Mouse (Mus musculus) heart, postnatal 25 days (tissue): ENCODE measurements around the gene Retreg1. TPM values are rescaled to one million over a fixed set of nuclear protein-coding genes. Genes with fewer than 3 reads are reported as not detected.

Source experiments
- DNase-seq: peaks from one replicate; pipeline ENCODE4 v3.0.0; 2022; ENCODE audit warnings: low spot score
- intact Hi-C: fragments of 180-260 bp; cut with DNase I; formaldehyde crosslinking; loops from one replicate; pipeline ENCODE4 v1.15.1; 2025
- total RNA-seq, 2 experiments: library from RNA; stranded (reverse); gene quantifications; 2 replicates each; pipeline ENCODE4 v1.2.3; 2021

Gene Retreg1
- total RNA-seq, 2 experiments from 2014 or later = 206 to 227 TPM

GRCm38 (mm10) chr15:25826531-25826961 lies 16.4 kb upstream of the Retreg1 start:
- no peak for DNase-seq
- intact Hi-C loops = no loop called here

DNA sequence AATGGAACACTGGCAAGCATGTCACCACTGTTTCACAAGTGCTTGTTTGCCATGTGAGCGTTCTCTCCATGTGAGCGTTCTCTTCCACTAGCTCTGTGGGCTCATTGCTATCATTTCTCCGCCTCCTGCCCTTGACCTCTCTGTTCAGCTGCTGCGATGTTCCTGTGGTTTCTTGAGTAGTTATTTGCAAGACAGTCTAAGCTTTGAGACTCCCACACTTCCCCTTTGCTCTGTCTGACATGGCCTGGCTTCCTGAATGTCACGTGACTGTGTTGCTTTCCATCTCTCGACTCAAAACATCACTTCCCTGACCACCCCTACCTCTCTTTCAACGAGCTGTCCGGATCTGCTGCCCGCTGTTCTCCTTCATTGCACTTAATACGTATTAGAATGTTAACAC lies 14.5 kb upstream of the Retreg1 start:
- no peak for DNase-seq

DNA sequence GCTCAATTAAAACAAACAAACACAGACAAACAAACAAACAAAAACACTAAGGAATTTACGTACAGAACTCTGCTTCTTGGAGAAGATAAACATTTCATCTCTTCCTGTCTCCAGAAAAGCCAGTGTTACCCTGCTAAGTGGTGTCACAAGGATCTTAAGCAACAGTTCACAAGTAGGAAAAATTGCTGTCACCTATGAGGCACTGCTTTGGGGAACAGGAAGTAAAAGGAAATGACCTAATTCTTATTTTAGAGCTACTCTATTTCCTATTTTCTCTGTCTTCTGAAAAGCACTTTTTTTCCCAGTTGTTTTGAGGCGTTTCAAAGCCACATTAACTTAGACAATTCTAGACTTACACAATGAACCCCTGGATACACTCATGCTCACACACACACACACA lies 12.6 kb upstream of the Retreg1 start:
- intact Hi-C loops = no loop called here
- DNase-seq = no peak

More for the DNA sequence above, 14.5 kb upstream of the Retreg1 start:
- intact Hi-C loops = no loop called here

DNA sequence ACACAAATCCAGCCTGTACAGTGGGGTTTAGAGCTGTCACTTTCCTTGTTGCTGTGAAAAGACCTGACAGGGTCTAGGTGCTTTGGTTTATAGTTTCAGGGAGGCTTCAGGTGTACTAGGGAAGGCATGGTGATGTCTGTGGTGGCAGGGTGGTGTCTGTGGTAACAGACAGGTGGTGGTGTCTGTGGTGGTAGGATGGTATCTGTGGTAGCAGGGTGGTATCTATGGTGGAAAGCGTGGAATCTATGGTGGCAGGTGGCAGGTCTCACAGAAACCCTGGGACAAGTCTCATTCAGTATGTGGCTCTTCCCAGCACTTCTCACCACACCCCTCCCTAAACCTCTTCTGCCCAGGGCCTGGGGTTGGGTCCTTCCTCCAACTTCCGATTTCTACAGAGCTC lies 8.7 kb upstream of the Retreg1 start:
- intact Hi-C loops = no loop called here
- no peak for DNase-seq

GRCm38 (mm10) chr15:25834920-25835674 lies 7.9 kb upstream of the Retreg1 start:
- DNase-seq = no peak
- intact Hi-C loops = no loop called here

DNA sequence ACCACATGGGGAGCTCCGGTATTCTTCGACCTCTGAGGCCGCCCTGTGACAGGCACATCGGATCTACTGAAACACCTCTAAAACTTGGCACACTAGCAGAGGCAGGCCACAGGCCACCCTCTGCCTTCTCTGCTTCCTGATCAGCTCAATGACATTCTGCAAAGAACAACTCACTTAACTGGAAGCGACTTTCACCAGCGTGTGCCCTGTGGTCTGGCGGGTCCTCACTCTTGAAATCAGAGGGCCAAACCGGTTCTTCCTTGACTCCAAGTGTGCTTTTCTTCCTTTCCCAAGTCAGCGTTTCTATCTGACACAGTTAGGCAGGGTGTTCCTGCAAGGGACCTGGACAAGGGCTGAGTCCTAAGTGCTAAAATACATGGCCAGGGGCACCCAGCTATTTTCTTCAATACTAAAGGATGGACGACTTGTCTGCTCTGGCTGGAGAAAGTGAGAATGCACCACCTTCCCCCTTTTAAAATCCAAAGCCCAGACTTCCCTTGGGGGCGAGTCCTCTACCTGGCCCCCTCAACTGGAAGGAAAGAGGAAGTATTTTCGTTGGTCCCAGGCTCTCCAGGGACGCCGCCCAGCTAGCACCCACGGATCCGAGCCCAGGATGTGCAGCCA lies 406 bp upstream of the Retreg1 start:
- intact Hi-C loops = no loop called here
- no peak for DNase-seq

GRCm38 (mm10) chr15:25844013-25844570 lies 1.1 kb downstream of the Retreg1 start:
- intact Hi-C loops = no loop called here

GRCm38 (mm10) chr15:25844771-25845170 lies 1.8 kb downstream of the Retreg1 start:
- DNase-seq = no peak
- intact Hi-C loops = no loop called here

More at GRCm38 (mm10) chr15:25844013-25844570, 1.1 kb downstream of the Retreg1 start:
- DNase-seq = no peak

GRCm38 (mm10) chr15:25847576-25848168 lies 4.7 kb downstream of the Retreg1 start:
- no peak for DNase-seq
- intact Hi-C loops = no loop called here

DNA sequence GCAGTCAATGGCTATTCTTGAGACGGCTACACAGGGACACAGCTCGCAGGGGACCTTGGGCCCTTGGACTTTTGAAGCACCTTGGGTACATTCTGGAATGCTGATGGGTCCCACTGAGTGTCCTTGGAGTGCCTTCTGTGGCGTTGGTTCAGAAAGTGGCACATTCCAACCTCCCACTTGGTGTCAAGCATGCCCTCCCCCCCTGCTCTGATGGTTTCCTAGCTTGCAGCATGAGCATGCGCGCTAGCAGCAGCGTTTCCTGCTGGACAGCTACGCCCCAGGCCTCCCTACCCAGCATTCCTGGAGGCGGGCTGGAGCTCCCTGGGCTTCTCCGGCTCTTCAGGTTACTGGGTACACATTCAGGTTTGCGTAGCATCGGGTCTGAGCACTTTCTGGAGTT lies 7.6 kb downstream of the Retreg1 start:
- DNase-seq = no peak
- intact Hi-C loops = no loop called here

GRCm38 (mm10) chr15:25854270-25854904 lies 11.4 kb downstream of the Retreg1 start:
- intact Hi-C loops = no loop called here
- no peak for DNase-seq

DNA sequence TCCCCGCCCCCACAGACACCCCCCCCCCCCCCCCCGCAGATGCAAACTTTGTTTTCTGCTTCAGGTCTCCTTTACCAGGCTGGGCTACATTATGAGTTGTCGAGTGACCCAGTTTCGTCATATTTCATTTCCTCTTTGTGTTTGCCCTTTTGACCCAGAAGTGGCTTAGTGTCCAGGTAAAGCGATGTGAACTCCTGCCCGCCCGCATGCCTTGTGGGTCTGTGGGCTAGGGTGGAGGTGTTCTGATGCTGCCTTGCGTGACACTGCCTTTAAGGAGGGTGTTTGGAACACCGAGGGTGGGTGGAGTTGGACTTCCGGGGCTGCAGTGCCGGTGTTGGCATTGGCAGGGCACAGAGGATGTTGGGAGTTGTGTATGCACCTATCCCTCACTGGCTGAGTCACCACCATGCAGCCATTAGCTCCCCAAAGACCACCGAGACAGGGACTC lies 15.7 kb downstream of the Retreg1 start:
- intact Hi-C loops = no loop called here
- DNase-seq = no peak

GRCm38 (mm10) chr15:25859469-25859868 lies 16.5 kb downstream of the Retreg1 start:
- no peak for DNase-seq
- intact Hi-C loops = no loop called here

- intact Hi-C loops = no loop called here
- DNase-seq = no peak
Observed at GRCm38 (mm10) chr15:25861900-25862299, 18.9 kb downstream of the Retreg1 start.

GRCm38 (mm10) chr15:25865605-25866004 lies 22.6 kb downstream of the Retreg1 start:
- intact Hi-C loops = no loop called here

GRCm38 (mm10) chr15:25866106-25866505 lies 23.1 kb downstream of the Retreg1 start:
- no peak for DNase-seq
- intact Hi-C loops = no loop called here

More at GRCm38 (mm10) chr15:25865605-25866004, 22.6 kb downstream of the Retreg1 start:
- no peak for DNase-seq

DNA sequence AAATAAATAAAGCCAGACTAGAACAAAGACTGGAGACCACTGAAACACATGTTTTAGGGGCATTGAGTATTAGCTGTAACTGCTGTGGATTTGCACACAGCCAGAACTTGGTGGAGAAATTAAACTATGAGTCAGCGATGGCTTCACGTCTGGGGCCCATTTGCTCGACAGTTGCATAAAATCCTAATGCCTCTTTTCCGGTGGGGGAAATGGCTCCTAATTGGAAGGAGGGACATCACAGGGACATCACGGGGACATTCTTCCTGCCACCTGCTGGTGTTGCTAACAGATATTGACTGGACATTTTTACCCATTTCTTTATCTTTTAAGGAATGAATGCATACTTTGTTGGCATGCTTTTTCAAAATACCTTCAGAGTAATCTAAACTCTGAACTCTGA lies 26.1 kb downstream of the Retreg1 start:
- DNase-seq = no peak
- intact Hi-C loops = no loop called here

DNA sequence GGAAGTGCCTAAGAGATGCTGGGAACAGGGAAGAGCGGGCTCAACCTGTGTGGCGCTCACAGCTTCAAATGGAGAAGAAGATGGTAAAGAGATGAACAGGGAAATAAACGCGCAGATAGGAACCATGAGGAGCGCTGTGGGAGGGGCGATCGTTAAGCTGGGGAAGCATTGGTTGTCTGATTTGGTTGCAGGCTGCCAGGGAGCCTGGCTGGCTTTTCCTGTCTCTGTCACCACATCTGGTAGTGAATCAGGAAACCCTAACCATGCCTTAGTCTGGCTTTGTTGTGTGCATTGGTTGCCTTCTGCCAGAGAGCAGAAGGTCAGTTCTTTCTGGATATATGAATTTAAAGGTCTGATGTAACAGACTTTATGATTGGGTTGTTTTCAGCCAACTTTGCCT lies 28.5 kb downstream of the Retreg1 start:
- no peak for DNase-seq

DNA sequence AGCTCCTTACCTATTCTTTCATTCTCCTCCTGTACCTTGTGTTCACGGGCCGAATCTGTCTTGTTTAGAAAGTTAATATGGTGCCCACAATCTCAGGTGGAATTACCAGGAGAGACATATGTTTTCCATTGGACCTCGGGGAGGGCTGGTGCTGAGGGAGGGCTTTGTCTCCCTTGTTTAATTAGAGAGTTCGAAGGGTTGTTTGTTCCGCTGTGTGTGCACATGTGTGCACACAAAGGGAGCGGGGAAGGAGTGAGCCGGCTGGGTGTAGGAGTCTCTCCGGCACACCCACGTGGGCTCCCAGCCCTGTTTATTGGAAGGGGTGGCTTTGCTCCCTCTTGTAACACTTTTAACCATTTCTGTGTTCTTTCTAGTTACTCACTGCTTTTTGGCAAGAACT lies 29.1 kb downstream of the Retreg1 start:
- intact Hi-C loops = no loop called here
- no peak for DNase-seq

More for the DNA sequence above, 28.5 kb downstream of the Retreg1 start:
- intact Hi-C loops = no loop called here

DNA sequence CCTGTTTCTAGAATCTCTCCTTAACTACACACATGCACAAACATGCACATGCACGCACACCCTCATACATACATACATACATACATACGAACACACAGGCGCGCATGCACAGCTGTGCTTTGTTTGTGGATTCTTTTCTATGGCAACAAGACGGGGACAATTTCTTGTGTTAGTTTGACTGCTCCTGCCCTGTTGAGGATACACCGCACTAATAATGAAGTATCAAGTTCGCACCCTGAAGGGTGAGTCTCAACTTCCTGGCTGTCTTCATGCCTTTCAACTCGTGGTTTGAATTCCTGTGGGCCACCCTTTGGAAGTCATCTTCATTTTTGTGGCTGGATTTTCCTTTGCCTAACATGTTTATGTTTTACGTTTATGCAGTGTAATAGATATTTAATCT lies 29.7 kb downstream of the Retreg1 start:
- intact Hi-C loops = no loop called here
- DNase-seq = no peak
